Mouse (Mus musculus): Measurements from ENCODE around the gene 1700069L16Rik.

Gene 1700069L16Rik

DNA sequence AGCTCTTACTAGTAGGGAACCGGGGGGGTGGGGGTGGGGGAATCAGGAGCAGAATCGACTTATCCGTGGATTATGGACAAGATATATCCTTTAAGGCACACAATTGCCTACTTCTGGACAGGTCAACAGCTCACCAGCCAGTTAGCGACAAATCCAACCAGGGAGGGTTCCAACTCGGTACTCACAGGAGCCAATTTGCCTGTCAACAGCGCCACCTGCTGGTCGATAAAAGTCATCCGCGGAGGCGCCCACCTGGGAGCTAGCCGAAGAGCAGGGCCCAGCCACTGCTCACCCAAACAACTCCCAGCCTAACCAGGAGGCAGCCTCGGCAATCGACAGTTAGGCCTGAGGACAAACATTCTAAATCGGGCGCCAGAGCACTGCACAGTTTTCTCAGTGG is at the start of gene 1700069L16Rik:
Gene 1700069L16Rik (minus strand): TSS at position 327 of the 400 bp plus-strand sequence.
- DNase-seq (ENCODE audit: low spot score): peak; percentile 93

DNA sequence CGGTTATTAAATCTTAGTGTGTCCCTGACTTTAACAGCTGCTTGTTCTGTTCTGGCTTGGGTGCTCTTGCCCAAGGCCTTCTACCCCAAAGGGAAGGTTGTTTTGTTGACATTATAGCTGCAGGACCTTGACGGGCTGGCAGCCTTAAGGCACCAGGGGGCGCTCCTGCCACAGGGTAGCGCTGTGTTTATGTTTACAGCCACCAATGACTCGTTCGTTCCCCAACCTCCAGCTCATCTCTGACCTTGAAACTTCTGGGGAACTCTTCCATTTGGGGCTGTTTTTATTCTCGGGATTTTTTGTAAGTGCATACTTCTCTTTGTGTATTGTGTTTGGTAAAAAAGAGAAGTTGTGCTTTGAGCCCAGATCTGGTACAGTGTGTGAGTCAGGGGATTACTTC is 49.1 kb upstream of the 1700069L16Rik start:
- peak; percentile 92 for DNase-seq (ENCODE audit: low spot score)

DNA sequence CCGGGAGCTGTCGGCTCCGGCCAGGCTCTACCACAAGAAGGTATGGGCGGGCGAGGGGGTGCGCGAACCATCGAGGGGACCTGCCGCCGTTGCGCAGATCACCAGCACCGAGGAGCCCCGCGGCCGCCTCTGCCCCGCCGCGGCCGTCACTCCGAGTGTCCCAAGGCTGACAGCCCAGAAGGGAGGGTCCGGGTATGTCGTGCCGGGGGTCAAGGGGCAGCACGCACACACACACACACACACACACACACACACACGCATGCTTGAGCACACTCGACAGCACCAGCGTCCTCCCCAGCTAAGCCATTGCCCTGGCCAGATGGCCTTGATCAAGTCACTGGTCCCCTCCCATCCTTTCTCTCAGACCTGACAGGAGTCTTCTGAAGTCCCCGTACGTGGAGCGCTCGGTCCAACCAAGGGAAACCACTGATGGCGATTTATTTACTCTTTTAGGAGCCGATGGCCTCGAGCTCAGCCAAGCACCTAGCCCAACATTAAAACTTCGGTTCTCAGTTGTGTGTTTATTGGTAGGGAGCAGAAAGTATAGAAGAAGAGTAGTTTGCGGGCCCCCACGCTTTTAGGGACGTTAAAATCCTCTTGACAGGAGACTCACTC is 48.4 kb upstream of the 1700069L16Rik start:
- DNase-seq (ENCODE audit: low spot score): peak; percentile 31

DNA sequence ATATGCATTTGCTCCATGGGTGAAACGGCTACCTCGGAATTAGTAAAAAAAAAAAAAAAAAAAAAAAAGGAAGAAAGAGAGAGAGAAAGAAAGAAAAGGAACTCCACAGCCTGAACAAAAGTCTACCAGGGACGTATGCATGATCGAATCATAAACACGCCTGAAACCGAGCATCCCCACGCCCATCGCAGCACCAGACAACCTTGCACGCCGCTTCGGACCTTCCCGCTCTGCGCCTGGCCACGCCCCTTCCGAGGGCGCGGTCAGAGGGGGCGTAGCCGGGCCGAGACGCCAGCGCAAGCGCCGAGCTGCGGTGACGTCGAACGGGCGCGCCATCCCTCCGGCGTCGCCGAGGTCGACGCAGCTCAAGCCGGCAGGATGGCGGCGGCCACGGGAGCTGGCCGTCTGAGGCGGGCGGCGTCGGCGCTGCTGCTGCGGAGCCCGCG is 47.9 kb upstream of the 1700069L16Rik start, which contains the start of the genes Sart3 and Iscu:
Gene Sart3 (minus strand): TSS at position 61 of the 446 bp plus-strand sequence.
Gene Iscu (plus strand): TSS at position 299 of the 446 bp plus-strand sequence.
- peak; percentile 95 for DNase-seq (ENCODE audit: low spot score)

DNA sequence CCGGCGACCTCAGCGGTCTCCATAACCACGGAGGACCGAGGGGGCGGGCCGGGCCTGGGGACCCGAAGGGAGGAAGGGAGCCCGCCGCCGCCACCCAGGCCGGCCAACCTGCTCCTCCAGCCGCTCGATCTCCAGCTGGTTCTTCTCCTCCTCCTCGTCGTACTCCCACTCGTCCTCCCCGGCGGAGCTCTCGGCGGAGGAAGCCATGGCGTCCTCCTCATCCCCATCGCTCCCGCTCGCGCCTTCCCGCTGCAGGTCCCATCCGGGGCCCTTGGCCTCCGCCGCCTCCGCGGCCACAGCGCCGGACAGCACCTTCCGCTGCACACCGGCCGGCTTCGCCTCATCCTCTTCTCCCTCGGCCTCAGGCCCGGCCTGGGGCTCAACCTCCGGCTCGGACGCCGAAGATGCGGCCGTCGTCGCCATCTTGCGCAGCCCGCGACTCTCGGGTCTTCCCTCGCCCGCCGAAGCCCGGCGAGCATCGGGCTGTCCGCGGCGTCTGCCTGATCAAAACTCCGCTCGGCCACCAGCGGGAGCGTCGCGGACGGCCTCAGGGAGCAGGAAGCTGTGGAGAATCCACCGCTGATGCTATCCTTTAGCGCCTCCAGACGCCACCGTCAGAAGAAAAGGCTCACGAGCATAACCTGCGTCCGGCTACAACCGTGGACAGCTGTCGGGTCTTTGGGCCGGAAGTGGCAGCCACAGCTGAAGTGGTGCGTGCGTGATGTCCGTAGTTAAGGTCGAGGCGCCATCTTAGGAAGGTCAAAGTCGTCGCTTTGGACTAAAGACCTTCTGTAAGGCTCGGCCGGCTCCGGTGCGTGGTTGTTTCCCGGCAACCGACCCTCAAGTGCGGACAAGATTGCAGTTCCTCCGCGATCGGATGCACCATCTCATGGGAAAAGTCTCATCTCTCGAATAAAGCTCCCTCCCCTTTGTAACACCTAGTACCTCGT is 46.9 kb upstream of the 1700069L16Rik start:
- peak; percentile 91 for DNase-seq (ENCODE audit: low spot score)

DNA sequence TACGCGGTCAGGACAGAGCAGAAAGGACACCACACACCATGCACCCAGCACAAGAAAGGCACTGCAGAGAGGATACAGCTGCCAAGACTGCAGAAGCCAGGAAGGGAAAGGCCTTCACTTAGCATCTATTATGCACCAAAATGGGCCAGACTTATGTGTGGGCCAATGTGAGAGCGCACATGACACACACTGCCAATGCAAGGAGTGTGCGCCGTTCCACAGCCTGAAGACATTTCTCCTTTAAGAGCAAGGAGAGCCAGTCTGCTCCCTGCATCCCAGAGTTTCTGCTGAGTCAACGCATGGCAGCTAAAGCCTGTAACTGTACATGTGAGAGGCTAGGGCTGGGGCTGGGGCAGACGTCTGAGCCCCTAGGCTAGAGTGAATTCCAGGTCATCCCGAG is 44.2 kb upstream of the 1700069L16Rik start:
- no peak for DNase-seq (ENCODE audit: low spot score)

DNA sequence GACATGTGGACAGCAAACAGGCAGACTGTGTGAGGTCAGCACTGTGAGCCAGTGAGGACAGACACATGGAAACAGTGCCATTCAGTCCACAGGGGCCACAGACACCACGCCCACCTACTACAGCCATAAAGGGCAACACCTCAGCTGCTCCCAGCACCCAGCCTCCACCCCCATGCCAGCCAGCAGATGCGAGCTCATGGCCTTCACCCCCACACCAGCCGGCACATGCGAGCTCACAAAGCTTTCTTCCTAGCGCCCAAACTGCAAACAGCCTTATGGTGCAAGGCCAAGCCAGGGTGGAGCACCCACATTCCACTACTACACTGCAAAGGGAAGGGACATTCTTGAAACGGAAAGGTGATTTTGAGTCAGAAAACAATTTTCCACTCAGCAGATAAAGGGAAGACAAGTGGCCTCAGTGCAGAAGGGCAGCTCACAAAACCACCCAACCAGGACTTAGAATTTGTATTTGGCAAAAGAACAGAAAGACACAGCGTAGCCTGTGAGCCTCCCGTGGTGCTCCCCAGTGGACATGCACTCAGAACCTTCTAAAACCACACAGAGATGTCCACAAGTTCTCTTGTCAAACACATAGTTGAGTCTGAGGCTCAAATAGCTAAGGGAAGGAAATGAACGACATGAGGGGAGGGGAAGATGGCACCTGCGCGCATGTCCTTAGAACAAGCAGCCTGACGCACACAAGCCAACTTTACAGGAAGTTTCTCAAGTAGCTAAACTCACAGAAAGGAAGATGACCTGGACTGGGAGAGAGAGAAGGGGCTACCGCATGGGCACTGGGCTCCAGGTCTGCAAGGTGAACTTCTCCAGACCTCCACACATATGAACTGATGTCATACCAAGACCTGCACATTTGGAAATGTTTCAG is 41.3 kb upstream of the 1700069L16Rik start:
- no peak for DNase-seq (ENCODE audit: low spot score)

DNA sequence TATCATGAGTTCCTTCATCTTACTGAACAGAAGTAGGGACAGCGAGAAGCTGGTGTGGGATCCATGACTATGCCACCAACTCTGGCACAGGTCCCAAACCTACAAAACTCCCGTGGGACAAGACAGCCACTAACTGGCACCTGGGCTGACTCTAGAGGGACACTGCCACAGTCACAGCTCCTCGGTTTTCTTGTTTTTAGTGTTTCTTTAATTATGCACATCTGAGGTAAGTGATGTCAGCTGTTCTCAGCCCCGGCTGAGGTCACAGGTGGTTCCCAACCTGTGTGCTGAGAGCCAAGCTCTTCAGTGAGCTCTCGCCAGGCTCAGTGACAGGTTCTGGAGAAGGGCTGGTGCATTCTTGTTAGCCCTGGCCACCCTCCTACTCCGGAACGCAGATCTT is 39.9 kb upstream of the 1700069L16Rik start:
- DNase-seq (ENCODE audit: low spot score): no peak

DNA sequence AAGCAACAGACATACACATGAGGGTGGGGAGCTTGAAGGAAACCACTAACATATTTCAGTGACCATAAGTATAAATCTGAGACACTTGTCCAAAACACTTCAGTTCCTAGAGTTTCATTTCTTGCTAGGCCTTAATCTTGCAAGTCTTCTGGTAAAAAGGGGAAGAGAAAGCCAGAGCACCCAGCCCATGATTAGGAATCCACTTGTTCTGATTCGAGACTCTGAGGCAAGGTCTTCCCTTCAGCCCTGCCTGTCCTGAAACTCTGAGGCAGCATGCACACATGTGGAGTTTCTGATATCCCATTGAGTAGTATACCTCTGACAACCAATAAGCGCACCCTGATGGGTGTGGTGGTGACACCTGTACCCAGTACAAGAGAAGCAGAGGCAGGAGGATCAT is 37.0 kb upstream of the 1700069L16Rik start:
- no peak for DNase-seq (ENCODE audit: low spot score)

DNA sequence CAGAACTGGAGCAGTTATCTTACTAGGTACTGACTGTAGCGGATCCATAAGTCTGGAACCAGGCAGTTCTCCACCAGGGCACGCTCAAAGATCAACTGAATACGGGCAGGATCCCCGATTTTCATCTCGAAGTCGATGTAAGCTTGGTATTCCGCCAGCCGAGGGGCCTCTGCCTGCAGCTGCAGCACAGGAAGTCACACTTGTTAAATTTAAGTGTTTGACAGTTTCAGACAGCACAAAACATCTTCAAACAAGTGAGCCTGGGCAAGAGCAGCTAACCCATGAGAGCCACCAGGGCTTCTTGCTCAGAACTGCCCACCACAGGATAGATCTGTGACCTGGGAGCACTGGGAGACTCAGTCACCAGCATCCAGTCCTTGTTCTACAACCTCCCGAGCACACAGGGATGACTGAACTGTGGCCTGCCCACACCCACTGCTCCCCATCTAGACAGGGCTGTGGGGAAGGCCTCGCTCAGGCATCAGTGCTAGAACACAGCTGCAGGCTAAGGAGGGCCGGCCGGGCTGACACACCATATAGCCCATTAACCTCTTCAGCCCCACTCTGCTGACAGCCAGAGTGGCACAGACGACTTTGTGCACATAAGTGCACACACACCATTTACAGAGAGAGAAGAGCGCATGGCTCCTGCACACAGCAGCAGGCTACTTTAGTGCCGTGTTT is 30.9 kb upstream of the 1700069L16Rik start:
- no peak for DNase-seq (ENCODE audit: low spot score)

DNA sequence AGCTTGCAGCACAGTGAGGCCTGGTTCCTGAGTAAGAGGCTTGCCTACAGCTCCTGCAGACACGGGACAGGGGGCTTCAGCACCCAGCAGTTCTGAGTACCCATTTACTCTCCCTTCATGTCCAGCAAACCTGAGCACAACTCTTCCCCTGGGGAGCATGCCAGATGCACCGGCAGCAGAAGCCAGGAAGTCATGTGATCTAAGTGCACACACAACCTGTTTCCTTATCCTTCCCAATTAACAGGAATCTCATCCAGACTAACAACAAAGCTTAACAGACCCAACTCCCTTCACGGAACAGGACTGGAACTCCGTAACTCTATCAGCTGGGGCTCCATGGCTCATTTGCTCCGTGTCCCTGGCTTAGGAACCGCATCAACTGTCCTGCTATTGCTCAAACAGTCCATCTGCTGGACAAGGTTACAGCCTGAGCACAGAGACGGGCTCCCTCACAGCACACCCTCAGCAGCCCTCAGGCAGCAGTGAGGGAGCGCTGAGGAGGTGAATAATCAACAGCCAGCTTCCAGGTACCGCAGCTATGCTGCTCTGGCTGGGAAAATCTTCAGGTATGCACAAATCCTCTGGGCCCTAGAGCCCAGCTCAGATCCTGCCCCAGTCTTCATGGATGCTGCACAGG is 27.1 kb upstream of the 1700069L16Rik start:
- DNase-seq (ENCODE audit: low spot score): no peak

DNA sequence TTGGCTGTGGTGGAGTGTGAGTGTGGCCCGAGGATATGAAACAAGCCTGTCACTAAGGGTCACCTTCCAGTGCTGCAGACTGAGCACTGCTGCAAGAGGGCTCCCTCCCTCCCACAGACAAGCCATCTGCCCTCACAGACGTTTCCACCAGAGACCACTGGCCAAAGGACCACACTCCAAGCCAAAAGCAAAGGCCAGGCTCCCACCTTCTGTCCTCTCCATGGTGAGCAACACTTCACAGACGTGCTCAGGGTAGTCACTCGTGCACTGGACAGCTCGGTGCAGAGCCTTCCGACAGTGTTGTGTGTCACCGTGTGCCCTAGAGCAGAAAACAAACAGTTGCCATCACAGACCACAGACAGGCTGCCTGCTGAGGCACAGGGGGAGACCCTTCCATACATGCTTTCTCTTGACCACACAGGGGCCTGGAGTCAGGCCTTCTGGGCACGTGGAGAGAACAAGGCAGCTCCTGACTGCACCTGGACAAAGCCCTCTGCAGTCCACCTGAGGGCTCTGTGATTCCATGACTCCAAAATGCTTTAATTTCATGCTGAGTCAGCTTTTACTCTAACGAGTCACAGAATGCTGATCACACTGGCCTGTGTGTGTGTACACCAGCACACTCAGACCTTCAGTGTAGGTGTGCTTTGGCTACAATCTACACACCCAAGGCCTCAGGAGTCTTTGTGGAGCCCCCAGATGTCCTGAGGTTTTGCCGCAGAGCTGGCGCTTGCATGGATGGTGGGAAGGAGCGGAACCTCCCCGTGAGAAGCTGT is 24.2 kb upstream of the 1700069L16Rik start:
- no peak for DNase-seq (ENCODE audit: low spot score)

DNA sequence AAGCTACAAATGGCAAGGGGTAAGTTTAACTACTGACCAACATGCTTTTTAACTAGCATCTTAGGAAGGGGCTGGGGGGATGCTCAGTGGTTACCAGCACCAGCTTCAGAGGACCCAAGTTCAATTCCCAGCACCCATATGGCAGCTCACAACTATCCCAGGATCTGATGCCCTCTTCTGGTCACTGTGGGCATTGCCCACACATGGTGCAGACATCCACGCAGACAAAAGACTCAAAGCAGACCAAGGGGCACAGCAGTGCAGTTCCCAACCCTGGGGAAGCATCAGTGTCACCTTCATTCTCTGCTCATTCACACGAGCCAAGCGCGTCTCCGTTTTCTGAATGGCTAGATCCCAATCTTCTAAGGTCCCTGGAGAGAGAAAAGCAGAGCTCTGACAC is 23.1 kb upstream of the 1700069L16Rik start:
- no peak for DNase-seq (ENCODE audit: low spot score)

DNA sequence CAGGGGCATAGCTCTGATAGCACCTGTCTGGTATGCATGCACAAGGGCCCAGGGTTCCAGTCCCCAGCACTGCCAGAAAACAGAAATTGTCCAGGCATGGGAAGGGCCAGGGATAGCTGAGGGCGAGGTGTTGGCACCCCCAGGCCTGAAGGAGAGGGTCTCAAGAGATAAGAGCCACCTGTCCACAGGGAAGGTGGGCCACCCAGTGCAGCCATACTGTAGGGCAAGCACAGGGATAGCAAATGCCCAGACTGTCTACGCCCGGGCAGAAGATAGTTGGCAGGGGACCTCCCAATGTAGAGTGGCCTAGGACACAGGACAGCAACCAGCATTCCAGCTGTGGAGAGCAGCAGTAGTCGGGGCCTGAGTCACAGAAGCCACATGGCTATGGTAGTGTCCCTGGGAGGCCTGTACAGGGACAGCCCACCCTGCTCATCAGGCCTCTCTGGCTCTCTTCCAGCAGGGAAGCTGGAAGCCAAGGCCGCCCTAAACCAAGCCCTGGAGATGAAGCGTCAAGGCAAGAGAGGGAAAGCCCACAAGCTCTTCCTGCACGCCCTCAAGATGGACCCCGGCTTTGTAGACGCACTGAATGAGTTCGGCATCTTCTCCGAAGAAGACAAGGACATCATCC is 13.2 kb upstream of the 1700069L16Rik start:
- DNase-seq (ENCODE audit: low spot score): no peak

DNA sequence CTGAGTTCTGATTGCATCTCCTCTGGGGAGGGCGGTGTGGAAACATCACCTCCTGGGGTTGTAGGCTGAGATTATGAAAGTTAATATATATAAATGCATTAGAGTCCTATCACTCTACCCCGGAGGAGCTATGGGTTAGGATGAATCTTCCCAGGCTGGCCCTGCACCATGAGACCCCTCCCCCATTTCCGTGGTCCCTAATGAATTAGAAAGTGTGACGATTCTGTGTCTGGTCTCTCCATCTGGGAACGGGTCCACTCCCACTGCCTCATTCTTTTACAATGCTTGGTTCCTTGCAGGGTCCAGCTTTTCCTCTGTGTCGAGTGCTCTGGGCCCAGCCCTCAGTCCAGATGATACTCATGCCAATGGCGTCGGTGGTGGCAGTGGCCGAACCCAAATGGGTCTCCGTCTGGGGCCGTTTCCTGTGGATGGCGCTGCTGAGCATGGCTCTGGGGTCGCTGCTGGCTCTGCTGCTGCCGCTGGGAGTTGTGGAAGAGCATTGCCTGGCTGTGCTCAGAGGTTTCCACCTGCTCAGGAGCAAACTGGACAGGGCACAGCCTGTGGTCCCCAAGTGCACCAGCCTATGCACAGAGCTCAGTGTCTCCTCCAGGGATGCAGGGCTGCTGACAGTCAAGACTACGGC is 12.1 kb upstream of the 1700069L16Rik start:
- peak; percentile 12 for DNase-seq (ENCODE audit: low spot score)

DNA sequence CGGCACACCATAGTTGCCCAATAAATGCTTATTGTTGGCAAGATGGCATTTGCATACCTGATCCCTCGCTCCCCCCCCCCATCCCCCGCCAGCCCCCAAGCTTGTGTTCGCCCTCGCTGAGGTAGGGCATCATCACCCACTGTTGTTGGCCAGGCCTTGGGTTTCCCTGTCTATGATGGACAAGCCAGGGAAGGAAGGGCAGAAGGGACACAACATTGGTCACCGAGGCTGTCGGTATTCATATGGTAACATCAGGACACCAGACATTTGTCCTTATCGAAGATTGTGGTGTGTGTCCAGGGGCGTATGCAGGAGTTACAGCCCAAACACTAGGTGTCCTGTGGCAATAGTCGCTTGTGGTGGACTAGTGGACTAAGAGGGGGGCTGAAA is 11.5 kb upstream of the 1700069L16Rik start:
- peak; percentile 21 for DNase-seq (ENCODE audit: low spot score)

DNA sequence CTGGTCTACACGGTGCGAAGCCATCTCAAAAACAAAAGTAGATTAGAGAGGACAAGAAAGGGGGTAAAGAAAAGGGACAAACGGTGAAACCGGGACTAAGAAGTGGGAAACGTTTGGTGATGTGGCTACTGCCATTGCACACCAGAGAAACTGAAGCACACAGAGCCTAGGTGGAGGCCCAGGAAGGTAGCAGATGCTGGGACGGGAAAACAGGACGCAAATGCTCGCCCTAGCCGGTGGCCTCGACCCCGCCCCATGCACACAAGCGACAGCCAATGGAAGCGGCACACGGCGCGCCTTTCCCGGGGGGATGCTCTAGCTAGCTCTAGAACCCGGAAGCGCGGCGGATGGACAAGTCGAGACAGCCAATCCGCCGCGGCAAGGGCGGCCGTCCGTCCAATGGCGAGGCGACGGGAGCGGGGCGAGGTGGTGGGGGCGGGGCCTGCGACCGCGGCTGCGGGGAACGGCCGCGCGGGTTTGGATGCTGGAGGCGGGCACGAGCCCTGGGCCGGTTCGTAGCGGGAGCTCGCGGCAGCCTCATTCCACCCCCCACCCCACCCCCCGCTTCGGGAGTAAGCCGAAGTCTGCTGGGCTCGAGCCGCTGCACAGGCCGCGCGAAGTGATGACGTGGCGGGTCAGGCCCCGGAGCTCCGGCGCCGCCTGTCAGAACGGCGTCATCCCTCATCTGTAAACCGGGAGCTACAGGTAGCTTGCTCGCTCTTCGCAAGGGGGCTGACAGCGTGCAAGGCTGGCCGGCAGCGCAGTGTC is 11.0 kb upstream of the 1700069L16Rik start, which contains the start of gene Ficd:
Gene Ficd (plus strand): TSS at position 459 of the 768 bp plus-strand sequence.
- peak; percentile 99 for DNase-seq (ENCODE audit: low spot score)

DNA sequence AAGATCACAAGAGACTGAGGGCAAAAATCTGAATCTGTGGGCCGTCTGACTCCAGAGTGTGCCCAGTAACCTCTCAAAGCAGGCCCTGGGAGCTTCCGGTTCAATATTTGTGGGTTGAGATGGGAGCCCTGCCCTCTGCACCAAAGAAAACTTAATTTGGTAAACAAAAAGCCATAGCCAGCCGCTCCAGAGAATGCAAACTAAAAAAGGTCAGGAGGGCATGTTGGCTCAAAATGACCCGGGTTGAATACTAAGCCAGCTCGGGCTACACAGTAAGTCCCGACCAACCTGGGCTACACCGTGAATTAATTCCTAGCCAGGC is 10.4 kb upstream of the 1700069L16Rik start:
- DNase-seq (ENCODE audit: low spot score): no peak

Data from retina, embryonic 14.5 days (tissue).